Mouse (Mus musculus): ENCODE measurements at regions not wholly inside any gene's neighbourhood (a gene's known extent, or its start where the extent isn't known, plus 50 kb on each side); places are given as distances from the start of the nearest gene placed in this dataset.

DNA sequence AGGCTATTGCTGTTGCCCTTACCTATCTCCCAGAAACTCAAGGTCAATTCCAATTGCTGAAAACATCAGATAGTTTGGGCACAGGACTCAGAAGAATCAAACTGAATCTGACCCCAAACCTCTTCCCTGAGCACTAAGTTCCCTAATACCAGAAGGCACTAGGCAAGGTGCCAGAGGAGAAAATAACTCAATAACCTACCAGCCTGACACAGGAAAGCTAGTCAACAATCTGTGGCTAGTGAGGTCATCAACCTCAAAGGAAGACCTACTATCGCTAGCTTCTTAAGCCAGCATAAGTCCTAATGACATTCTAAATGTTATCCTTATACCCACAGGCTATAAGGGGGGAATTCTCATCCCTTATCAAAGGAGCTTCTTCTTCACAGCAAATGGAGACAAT, 491.2 kb downstream of the Kctd12 start:
- no peak for TF ChIP-seq CTCF (IDR thresholded peaks at IDR 0.05; ENCODE audit: low read depth)
- no peak for TF ChIP-seq EP300 (IDR thresholded peaks at IDR 0.05; ENCODE audit: low read depth)
